Mouse (Mus musculus) subcutaneous adipose tissue, adult 2 months (tissue): Measurements from ENCODE around the gene Gm11232. TPM values are rescaled to one million over a fixed set of nuclear protein-coding genes. Genes with fewer than 3 reads are reported as not detected.

ENCODE experiments used
- polyA plus RNA-seq: library from polyadenylated mRNA; depleted of rRNA; stranded (reverse); fragments of >200 nt; gene quantifications from 2 replicates; pipeline ENCODE4 v1.2.3, GENCODE M21; 2012; ENCODE audit warnings: low replicate concordance; rRNA removed

Gene Gm11232
- polyA plus RNA-seq, result 0.17 and 1.4 TPM in 2 replicates

DNA sequence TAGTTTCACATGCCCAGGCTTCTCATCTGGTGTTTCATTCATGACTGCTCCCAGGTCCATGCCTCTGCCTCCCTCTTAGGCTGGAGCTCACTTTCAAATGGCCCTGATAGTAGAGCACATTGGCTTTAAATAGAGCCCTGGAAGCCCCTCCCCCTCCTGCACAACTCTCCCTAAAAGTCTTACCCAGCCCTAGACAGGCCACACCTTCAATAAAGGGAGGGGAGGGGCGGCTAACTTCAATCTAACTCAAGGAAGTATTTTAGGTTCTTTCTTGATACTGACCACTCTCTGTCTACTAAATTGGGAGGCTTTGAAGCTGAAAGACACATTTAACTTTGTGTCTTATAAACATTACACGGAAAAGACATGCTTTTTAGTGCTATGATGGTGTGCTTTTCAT is at the start of gene Gm11232:
TSS of gene Gm11232 (minus strand) at position 101 of the 400 bp plus-strand sequence.

